Mouse (Mus musculus) lung, embryonic 16.5 days (tissue): ENCODE measurements at regions not wholly inside any gene's neighbourhood (a gene's known extent, or its start where the extent isn't known, plus 50 kb on each side); places are given as distances from the start of the nearest gene placed in this dataset.

Experiments
- ATAC-seq: fragments of 200-750 bp; cut with Nextera tagmentation; 2 replicates; pipeline ENCODE4 v1.8.0; 2017; ENCODE audit warnings: low read depth, mild to moderate bottlenecking, moderate library complexity
- H3K27ac ChIP-seq: fragments of 300-500 bp; sonication (generic); 2 replicates; pipeline ENCODE4 v1.5.1; 2014; ENCODE audit warnings: mild to moderate bottlenecking, control low read depth, low read length
- H3K27me3 ChIP-seq: fragments of 300-500 bp; sonication (generic); 2 replicates; pipeline ENCODE4 v1.6.1; 2014; ENCODE audit warnings: low read depth, low read length, mixed read lengths; ENCODE audit not compliant: control insufficient read depth, insufficient read depth
- H3K36me3 ChIP-seq: fragments of 300-500 bp; sonication (generic); 2 replicates; pipeline ENCODE4 v1.6.1; 2014; ENCODE audit warnings: low read length; ENCODE audit not compliant: control insufficient read depth, insufficient read depth
- H3K4me1 ChIP-seq: fragments of 300-500 bp; sonication (generic); replicated peaks from 2 replicates; pipeline ENCODE4 v1.6.1; 2014; ENCODE audit warnings: low read length, mixed read lengths; ENCODE audit not compliant: control insufficient read depth, insufficient read depth
- H3K4me2 ChIP-seq: fragments of 300-500 bp; sonication (generic); 2 replicates; pipeline ENCODE4 v1.6.1; 2014; ENCODE audit warnings: low read depth, low read length, control low read depth
- H3K4me3 ChIP-seq: fragments of 300-500 bp; sonication (generic); 2 replicates; pipeline ENCODE4 v1.5.1; 2014; ENCODE audit warnings: mild to moderate bottlenecking, low read length, control low read depth
- H3K9ac ChIP-seq: fragments of 300-500 bp; sonication (generic); 2 replicates; pipeline ENCODE4 v1.6.1; 2014; ENCODE audit warnings: low read length, control low read depth
- H3K9me3 ChIP-seq: fragments of 300-500 bp; sonication (generic); 2 replicates; pipeline ENCODE4 v1.6.1; 2016; ENCODE audit warnings: low read length; ENCODE audit not compliant: control insufficient read depth
- WGBS: fragments of 180-500 bp; shearing (Covaris S2); extraction: QIAGEN DNeasy Blood & Tissue Kit; methylation state at CpG from one replicate; pipeline ENCODE4 v1.1.7; 2014; 5-methylcytosine and 5-hydroxymethylcytosine counted together

DNA sequence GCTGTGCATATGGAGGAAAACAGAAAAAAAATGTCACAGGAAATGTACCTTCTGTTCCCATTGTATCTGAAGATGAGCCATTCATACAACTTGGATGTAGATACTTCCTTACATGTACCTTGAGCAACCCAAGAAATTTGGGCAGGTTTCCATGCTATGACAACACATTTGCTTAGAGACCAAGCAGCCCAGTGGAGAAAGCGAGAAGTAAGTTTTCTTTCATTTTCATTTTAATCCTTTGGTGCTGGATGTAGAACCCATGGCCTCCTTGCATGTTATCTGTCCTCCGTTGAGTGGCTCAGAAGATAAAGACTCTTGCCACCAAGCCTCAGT is 174.3 kb downstream of the Plk2 start:
- Histone ChIP-seq H3K9ac (no peak overlapping the region), H3K27ac (no peak overlapping the region), H3K4me2 (no peak overlapping the region), H3K36me3 (no peaks in the 10 kb centered on the region), H3K9me3 (no peaks in the 10 kb centered on the region), H3K4me1 (no peaks in the 10 kb centered on the region), H3K4me3 (no peak overlapping the region), H3K27me3 (no peaks in the 10 kb centered on the region)
- WGBS = 90% methylated on average over 2 of the region's 2 CpGs
- no peak for ATAC-seq

GRCm38 (mm10) chr13:110570386-110570785 is 175.5 kb downstream of the Plk2 start:
- Histone ChIP-seq H3K4me3 (no peak overlapping the region), H3K27me3 (no peaks in the 10 kb centered on the region), H3K9me3 (no peaks in the 10 kb centered on the region), H3K4me1 (no peaks in the 10 kb centered on the region), H3K27ac (no peak overlapping the region), H3K4me2 (no peak overlapping the region), H3K36me3 (no peaks in the 10 kb centered on the region), H3K9ac (no peak overlapping the region)
- no peak for ATAC-seq

- Histone ChIP-seq H3K27ac (no peak overlapping the region), H3K4me3 (no peak overlapping the region), H3K27me3 (no peaks in the 10 kb centered on the region), H3K36me3 (no peaks in the 10 kb centered on the region), H3K9me3 (no peaks in the 10 kb centered on the region), H3K4me1 (0 out of 2 replicates have a peak, but pooled peaks cover 2% of the 10 kb centered on the region), H3K9ac (no peak overlapping the region), H3K4me2 (no peak overlapping the region)
- no peak for ATAC-seq
- 73% methylated on average over 7 of the region's 7 CpGs for WGBS
These were observed 178.7 kb downstream of the Plk2 start for GRCm38 (mm10) chr13:110573360-110574065.

DNA sequence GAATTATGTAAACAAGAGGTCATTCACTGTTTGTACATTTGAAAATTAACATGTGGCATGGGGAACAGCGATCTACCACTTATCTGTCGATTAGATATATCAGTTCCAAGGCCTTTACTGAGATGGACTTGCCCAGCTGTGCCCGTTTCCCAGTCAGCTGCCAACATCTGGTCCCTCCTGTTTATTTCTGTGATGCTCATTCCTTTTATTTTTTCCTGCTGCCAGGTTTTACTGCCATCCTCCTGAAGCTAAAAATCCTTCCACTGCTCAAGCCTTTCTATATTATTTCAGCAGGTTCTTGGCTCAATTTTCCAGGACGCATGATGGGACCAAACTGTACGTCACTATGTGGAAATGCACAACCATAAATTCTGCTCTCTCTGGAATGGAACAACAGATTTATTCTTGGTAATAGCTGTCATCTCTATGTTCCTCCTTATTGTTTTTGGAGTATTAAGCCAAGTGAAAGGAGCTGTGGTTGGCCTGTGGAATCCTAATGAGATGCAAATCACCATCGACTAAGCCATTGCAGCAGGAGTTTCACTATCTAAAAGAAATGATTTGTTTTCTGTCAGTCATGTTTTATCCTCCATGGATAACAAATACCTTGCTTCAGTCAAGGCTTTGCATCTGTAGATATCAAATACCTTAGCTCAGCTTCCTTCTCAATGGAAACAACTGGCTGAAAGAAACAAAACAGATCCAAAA is 180.1 kb downstream of the Plk2 start:
- Histone ChIP-seq H3K9me3 (no peaks in the 10 kb centered on the region), H3K4me2 (no peak overlapping the region), H3K27me3 (no peaks in the 10 kb centered on the region), H3K9ac (no peak overlapping the region), H3K4me1 (0 out of 2 replicates have a peak, but pooled peaks cover 2% of the 10 kb centered on the region), H3K27ac (no peak overlapping the region), H3K36me3 (no peaks in the 10 kb centered on the region), H3K4me3 (no peak overlapping the region)
- no peak for ATAC-seq
- WGBS = 68% methylated on average over 6 of the region's 6 CpGs

DNA sequence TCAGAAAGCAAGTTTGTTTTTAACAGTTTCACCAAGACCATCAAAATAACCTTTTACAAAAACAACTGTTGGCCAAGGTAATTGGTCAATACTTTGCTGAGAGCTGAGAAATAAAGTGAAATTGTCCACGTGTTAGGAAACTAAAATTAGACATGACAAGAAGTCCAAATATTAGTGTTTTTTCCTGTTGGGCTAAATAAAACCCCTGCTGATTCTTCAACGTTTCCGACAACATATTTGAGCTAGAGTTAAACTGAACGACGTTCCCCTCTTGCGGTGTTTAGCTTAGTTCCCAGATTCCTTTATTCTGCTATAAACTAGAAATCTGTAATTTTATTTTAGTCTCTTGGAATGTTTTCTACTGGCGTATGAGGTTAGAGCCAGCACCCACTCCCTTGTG is 183.3 kb downstream of the Plk2 start:
- no peak for ATAC-seq
- no peaks in the 10 kb centered on the region for H3K36me3 ChIP-seq
- WGBS = 46% methylated on average over 7 of the region's 7 CpGs
- no peak overlapping the region for H3K4me3 ChIP-seq
- H3K4me2 ChIP-seq = no peak overlapping the region
- H3K9ac ChIP-seq = no peak overlapping the region
- 0 out of 2 replicates have a peak, but pooled peaks cover 2% of the 10 kb centered on the region for H3K4me1 ChIP-seq
- no peaks in the 10 kb centered on the region for H3K9me3 ChIP-seq
- H3K27ac ChIP-seq = no peak overlapping the region
- no peaks in the 10 kb centered on the region for H3K27me3 ChIP-seq

GRCm38 (mm10) chr13:110580166-110580565 is 185.3 kb downstream of the Plk2 start:
- ATAC-seq = no peak
- Histone ChIP-seq H3K27ac (no peak overlapping the region), H3K9ac (no peak overlapping the region), H3K4me1 (0 out of 2 replicates have a peak, but pooled peaks cover 2% of the 10 kb centered on the region), H3K9me3 (no peaks in the 10 kb centered on the region), H3K27me3 (no peaks in the 10 kb centered on the region), H3K4me3 (no peak overlapping the region), H3K36me3 (no peaks in the 10 kb centered on the region), H3K4me2 (no peak overlapping the region)
- 79% methylated on average over 4 of the region's 4 CpGs for WGBS

DNA sequence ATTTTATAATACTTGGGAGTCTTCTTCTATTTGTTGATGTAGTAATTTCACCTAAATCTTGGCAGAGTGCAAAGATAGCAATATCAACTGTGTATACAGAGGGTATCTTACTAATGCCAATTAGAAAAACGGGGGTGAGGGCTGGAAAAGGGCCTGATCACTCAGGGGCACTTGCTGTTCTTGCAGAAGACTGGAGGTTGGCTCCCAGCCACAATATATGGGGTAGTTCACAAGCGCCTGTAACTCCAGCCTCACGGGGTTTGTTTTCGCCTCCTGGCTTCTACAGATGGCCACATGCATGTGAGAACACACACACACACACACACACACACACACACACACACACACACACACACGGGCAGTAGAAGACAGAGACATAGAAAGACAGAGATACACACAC is 185.7 kb downstream of the Plk2 start:
- ATAC-seq = no peak
- H3K9me3 ChIP-seq = no peaks in the 10 kb centered on the region
- H3K36me3 ChIP-seq = no peaks in the 10 kb centered on the region
- no peaks in the 10 kb centered on the region for H3K27me3 ChIP-seq
- WGBS = 63% methylated on average over 5 of the region's 5 CpGs
- no peak overlapping the region for H3K9ac ChIP-seq
- 0 out of 2 replicates have a peak, but pooled peaks cover 2% of the 10 kb centered on the region for H3K4me1 ChIP-seq
- no peak overlapping the region for H3K27ac ChIP-seq
- H3K4me3 ChIP-seq = no peak overlapping the region
- H3K4me2 ChIP-seq = no peak overlapping the region

DNA sequence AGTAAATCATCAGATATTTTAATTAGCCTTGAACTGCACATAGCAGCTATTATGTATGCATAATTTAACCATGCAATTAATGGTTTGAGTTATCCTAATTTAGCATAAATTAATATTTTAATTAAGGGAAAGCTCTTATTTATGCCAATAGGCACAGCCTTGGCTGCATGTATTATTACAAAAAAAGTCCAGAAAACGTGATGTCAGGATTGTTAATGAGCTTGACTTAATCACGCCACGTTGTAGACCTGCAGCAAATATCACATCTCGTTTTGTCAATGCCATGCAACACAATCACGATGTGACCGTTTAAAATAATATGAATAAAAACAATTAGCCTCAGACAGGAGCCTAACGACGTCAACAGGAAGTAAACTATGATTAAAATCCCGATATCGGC is 189.9 kb downstream of the Plk2 start:
- Histone ChIP-seq H3K4me1 (peaks cover 4% of the 10 kb centered on the region; the same call in 1 of the 2 replicates), H3K27me3 (no peaks in the 10 kb centered on the region), H3K9ac (no peak overlapping the region), H3K4me3 (no peak overlapping the region), H3K27ac (no peak overlapping the region), H3K4me2 (no peak overlapping the region), H3K9me3 (no peaks in the 10 kb centered on the region), H3K36me3 (no peaks in the 10 kb centered on the region)
- 74% methylated on average over 10 of the region's 10 CpGs for WGBS
- ATAC-seq = no peak

DNA sequence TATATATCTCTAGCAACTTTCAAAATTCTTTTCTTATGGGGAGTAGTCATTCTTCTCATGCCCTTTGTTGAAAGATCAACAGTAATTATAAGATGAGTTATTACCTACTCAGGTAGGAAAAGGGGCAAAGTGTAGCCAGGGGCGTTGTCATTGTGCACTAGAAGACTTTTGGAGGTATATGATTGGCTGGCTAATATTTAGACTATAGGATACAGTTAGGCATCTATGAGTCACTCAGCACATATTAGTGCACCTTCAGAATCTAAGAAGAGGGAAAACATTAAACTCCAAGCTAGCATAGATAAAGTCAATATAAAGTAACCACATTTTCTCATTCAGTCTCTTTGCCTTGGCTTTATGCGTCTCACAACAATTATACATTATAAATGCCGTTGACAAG is 199.8 kb downstream of the Plk2 start:
- 89% methylated on average over 3 of the region's 3 CpGs for WGBS
- no peak overlapping the region for H3K27ac ChIP-seq

More for the DNA sequence above, 199.8 kb downstream of the Plk2 start:
- H3K4me2 ChIP-seq = no peak overlapping the region
- no peak overlapping the region for H3K4me3 ChIP-seq
- H3K4me1 ChIP-seq = no peaks in the 10 kb centered on the region
- H3K9ac ChIP-seq = no peak overlapping the region
- H3K9me3 ChIP-seq = no peaks in the 10 kb centered on the region
- H3K36me3 ChIP-seq = no peaks in the 10 kb centered on the region
- no peaks in the 10 kb centered on the region for H3K27me3 ChIP-seq
- no peak for ATAC-seq
